Mouse (Mus musculus): ENCODE measurements around the gene Pibf1.

GRCm38 (mm10) chr14:99060616-99061015, 38.6 kb upstream of the Pibf1 start:
- TF ChIP-seq CTCF (IDR thresholded peaks at IDR 0.05; ENCODE audit: low read depth) (no peak), EP300 (optimal IDR thresholded peaks at IDR 0.05) (no peak)
